Mouse (Mus musculus): ENCODE data around the gene Tfdp1.
A peak's percentile ranks its signal among the peaks of the same experiment; 100 is the strongest.
"Not testable (repeated sequence)": the region's sequence is repeated elsewhere in the genome, so short reads cannot be mapped to it uniquely, and the experiment has no call there.

Gene Tfdp1

DNA sequence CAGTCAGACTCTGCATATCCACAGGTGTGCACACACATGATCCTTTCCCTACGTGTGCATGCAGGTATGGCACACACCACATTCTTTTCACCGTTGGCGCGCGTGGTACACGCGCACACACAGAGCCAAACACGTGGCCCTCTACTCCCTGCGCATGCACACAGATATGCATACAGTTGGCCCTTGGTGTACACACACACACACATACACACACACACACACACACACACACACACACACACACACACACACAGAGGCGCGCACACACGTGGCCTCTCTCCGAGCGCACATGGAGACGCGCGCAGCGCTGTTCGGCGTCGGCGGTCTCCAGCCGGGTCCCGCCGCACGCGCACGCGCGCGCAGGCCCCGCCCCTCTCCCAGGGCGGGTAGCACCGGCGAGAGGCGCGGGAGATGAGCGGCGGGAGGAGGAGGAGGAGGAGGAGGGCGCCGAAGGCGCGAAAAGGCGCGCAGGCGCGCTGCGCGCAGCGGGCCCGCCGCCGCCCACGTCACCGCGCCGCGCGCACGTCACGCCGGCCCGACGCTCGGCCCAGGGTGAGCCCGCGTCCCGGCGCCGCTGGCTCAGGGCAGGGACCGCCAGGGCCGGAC, at the start of gene Tfdp1:
TSS of gene Tfdp1 (plus strand) at position 497 of the 606 bp plus-strand sequence.
- DNase-seq = peak; percentile 82 to 91

DNA sequence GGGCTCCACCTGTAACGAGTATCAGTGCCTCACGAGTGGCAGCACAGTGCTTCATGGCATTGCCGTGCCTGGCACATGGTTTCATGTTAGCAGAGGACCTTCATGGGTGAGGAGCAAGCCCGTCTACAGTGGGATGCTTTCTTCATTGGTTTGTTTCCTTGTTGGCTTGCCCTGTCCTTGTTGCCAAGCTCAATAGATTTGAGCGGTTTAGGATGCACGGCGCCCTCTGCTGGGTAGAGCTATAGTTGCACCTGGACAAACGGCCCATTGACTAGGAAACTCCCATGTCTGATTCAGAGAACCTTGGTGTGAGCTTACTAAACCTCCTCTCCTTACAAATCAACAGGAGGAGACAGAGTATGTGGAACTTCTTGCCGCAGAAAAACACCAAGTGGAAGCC, 46.2 kb upstream of the Tfdp1 start:
- peak; percentile 64 to 71 for DNase-seq

- DNase-seq = no peak
Observed at GRCm38 (mm10) chr8:13293677-13294470, 44.7 kb upstream of the Tfdp1 start.

- no peak for DNase-seq
Observed at GRCm38 (mm10) chr8:13299571-13299970, 39.0 kb upstream of the Tfdp1 start.

DNA sequence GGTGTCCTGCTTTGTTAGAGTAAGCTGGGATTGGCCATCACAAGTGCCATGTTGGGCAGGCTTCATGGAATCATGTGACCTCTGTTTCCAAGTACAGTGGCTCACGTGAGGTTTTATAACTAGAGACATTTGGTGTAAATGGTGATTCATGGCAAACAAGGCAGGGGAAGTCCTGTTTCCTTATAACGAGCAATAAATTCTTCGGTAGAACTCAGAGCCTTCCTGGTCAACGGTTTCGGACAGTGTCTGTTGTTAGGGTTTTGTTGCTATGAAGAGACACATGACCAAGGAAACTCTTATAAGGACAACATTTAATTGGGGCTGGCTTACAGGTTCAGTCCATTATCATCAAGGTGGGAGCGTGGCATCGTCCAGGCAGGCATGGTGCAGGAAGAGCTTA, 37.5 kb upstream of the Tfdp1 start:
- no peak for DNase-seq

GRCm38 (mm10) chr8:13305459-13305858, 33.1 kb upstream of the Tfdp1 start:
- no peak for DNase-seq

DNA sequence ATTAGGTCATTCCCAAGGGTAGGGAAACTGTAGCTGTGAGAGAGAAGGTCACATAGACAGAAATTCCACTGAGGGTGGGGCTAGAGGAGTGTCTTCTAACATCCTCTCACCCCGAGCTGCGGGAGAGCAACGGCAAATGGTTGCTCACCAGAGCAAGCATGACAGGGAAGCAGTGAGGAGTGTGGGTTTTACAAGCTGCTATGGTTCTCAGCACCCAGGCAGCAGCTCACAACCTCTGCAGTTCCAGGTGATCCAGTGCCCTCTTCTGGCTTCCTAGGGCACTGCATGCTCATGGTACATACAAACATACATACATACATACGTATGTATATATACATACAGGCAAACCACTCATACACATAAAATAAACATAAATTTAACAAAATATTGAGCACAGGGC, 32.7 kb upstream of the Tfdp1 start:
- DNase-seq = no peak

DNA sequence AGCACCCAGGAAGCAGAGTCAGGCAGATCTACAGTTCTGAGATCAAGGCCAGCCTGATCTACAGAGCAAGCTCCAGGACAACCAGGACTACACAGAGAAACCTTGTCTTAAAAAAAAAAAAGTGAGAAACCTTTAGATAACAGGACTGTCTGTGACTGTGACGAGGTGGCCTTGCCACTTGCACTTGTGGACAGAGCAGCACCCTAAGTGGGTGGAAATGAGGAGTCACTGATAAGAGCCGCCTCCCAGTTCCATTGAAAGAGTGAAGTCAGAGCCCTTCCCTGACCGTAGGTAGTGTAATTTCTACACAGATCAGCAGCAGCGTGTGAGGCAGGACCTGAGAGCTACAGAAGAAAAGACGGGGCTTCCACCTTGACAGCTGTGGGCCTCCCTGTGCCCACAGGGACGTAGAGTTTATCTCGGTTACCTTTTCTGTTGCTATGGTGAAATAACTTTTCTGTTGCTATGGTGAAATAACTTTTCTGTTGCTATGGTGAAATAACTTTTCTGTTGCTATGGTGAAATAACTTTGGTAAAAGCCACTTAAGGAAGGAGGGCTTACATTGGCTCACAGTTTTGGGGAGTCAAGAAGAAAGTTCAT, 32.1 kb upstream of the Tfdp1 start:
- DNase-seq = no peak

DNA sequence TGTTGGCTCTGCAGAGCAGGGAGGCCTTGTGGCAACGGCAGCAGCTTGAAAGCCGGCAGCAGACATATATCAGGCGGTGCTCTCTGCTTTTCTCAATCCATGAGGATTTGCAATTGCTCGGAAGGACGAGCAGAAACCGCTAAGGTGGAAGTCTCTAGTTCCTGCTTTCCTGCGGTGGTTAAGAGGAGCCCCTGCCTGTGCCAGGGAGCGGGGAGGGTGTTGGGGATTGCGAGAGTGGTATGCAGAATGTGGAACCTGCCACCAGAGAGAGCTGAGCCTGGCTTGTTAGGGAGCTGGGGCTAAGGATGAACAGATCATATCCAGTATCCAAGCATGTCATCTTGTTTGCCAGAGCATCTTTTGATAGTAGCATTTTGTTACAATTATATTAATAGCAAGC, 31.6 kb upstream of the Tfdp1 start:
- DNase-seq = no peak

- DNase-seq = no peak
Observed at GRCm38 (mm10) chr8:13314922-13315321, 23.6 kb upstream of the Tfdp1 start.

- peak in 1 of 2 experiments; percentile 44 for DNase-seq
Observed at GRCm38 (mm10) chr8:13316671-13317070, 21.9 kb upstream of the Tfdp1 start.

- DNase-seq = no peak
Observed at GRCm38 (mm10) chr8:13326598-13326997, 12.0 kb upstream of the Tfdp1 start.

DNA sequence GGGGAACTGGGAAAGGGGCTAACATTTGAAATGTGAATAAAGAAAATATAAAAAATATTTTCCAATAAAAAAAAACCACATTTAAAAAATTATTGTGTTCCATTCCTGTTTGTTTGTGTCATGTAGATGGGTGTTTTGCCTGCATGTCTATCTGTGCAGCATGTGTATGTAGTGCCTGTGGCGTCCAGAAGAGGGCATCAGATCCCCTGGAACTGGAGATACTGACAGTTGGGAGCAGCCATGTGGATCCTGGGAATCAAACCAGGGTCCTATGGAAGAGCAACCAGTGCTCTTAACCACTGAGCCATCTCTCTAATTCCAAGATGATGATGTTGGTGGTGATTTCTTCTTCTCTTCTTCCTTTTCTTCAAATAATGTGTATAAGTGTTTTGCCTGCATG, 3.9 kb upstream of the Tfdp1 start:
- DNase-seq = no peak

DNA sequence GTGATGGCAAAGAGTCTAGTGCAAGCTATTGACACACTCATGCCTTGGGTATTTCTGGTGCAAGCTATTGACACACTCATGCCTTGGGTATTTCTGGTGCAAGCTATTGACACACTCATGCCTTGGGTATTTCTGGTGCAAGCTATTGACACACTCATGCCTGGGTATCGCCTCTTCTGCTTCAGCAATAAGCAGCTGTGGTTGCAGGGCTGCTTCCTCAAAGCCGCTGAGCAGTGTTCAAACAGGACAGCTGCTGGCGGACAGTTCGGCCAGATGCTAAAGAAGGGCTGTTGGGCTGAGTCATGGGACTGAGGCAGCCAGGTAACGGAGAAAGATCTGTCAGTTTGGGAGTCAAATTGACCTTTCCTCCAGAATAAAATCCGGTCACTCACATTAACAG, 1.3 kb upstream of the Tfdp1 start:
- DNase-seq = not testable (repeated sequence)

- no peak for DNase-seq
Observed at GRCm38 (mm10) chr8:13337678-13338077, 873 bp upstream of the Tfdp1 start.

GRCm38 (mm10) chr8:13338901-13339645, 522 bp downstream of the Tfdp1 start:
- DNase-seq = peak; percentile 37 to 64

DNA sequence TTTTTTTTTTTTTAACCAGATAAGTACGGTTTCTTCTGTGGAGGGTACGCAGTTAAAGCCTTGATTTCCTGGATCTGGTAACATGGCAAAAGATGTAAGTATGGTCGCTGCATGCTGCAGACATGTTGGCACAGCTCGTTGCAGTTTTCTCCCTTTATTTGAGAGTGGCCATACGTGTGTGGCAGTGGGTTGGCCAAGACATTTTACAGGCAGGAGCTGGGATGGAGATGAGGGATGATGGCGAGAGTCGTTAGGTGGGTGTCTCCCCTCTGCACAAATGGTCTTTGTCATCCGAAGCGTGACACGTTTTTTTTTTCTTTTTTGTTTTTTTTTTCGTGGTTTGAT, 1.1 kb downstream of the Tfdp1 start:
- DNase-seq = no peak

- DNase-seq = no peak
Observed at GRCm38 (mm10) chr8:13340650-13341049, 2.1 kb downstream of the Tfdp1 start.

DNA sequence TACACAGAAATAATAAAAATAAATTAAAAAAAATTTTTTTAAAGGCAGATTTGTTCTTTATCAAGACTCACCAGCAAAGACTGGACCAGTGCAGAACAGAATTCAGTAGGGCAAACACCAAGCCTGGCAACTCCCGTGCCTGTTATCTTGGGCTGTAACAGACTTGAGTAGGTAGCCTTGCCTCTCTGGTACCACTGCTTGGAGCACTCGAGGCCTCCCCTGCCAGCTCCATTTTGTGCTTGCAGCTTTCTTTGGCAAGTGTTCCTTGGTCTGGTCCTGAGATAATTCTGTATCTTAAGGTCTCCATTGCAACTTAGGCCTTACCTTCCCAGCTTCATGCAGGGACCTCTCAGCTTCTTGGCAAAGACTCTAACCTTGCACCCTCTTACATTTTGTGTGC, 3.8 kb downstream of the Tfdp1 start:
- no peak for DNase-seq

DNA sequence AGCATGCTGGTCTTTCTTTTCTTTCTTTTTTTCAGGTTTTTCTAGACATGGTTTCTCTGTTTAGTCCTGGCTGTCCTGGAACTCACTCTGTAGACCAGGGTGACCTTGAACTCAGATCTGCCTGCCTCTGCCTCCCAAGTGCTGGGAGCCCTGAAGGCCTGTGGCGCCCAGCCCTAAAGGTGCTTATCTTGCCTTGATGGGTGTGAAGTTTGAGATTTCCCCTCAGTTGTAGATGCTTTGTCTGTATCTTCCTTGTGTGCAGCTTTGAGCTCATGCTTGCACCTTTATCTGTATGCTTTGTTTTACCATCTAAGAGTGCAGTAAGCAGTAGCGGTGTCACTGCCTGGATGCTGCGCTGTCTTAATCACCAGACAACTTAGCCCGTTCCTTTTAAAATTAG, 4.6 kb downstream of the Tfdp1 start:
- no peak for DNase-seq

DNA sequence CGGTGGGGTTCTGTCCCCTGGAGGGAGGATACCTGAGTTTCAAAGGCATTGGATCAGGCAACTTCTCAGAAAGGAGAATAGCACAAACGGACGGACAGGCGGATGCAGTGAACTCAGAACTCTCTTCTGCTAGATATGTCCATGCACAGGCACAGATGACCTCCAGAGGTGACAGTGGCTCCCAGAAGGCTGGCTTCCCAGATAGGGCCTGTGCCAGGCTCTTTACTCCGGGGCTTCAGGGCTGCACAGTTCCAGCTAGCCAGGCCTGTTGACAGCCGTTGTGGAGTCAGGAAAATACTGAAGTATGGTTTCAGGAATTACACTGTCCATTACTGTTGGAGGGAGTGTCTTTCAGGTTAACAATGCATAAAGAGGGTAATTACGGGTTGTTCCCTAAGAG, 11.5 kb downstream of the Tfdp1 start:
- DNase-seq = no peak

DNA sequence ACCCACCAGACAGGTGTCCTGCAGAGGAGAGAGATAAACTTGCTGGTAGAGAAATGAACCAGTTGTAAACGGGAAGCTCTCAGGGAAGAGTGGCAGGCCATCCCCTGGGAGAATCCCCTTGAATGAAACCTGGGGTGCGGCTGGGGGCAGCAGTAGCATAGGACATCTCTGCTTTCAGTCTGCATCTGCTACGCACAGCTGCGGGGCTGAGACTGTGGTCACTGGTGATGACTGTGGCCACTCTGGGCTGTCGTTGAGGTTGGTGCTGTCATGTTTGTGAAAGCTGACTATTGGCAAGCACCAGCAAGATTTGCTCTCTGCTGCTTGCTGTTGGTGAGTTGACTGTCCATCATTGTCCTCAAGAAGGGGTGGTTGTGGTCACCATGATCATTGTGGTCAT, 13.0 kb downstream of the Tfdp1 start:
- no peak for DNase-seq

- no peak for DNase-seq
Observed at GRCm38 (mm10) chr8:13352601-13353000, 14.1 kb downstream of the Tfdp1 start.

Measured in thymus, postnatal 36 days (tissue).